Mouse (Mus musculus) heart, embryonic 13.5 days (tissue): ENCODE data around the gene Ghr. TPM values are rescaled to one million over a fixed set of nuclear protein-coding genes. Genes with fewer than 3 reads are reported as not detected.

ENCODE experiments used
- ATAC-seq: fragments of 200-750 bp; cut with Nextera tagmentation; 2 replicates; pipeline ENCODE4 v1.8.0; 2017; ENCODE audit warnings: moderate TSS enrichment; ENCODE audit not compliant: insufficient number of reproducible peaks, low FRiP score, low TSS enrichment; ENCODE audit errors: extremely low read depth
- H3K27ac ChIP-seq: fragments of 300-500 bp; sonication (generic); replicated peaks from 2 replicates; pipeline ENCODE4 v1.5.1; 2015; ENCODE audit warnings: moderate library complexity, mild to moderate bottlenecking, inconsistent platforms
- H3K27me3 ChIP-seq: fragments of 300-500 bp; sonication (generic); replicated peaks from 2 replicates; pipeline ENCODE4 v1.6.1; 2015; ENCODE audit warnings: mild to moderate bottlenecking, inconsistent platforms
- H3K36me3 ChIP-seq: fragments of 300-500 bp; sonication (generic); 2 replicates; pipeline ENCODE4 v1.6.1; 2015; ENCODE audit warnings: mild to moderate bottlenecking, inconsistent platforms
- H3K4me1 ChIP-seq: fragments of 300-500 bp; sonication (generic); 2 replicates; pipeline ENCODE4 v1.6.1; 2015; ENCODE audit warnings: inconsistent platforms
- H3K4me2 ChIP-seq: fragments of 300-500 bp; sonication (generic); 2 replicates; pipeline ENCODE4 v1.6.1; 2015; ENCODE audit warnings: inconsistent platforms, mild to moderate bottlenecking, moderate library complexity
- H3K4me3 ChIP-seq: fragments of 300-500 bp; sonication (generic); 2 replicates; pipeline ENCODE4 v1.5.1; 2015; ENCODE audit warnings: moderate library complexity, mild to moderate bottlenecking, inconsistent platforms
- H3K9ac ChIP-seq: fragments of 300-500 bp; sonication (generic); 2 replicates; pipeline ENCODE4 v1.6.1; 2015; ENCODE audit warnings: inconsistent platforms, mild to moderate bottlenecking, moderate library complexity
- H3K9me3 ChIP-seq: fragments of 300-500 bp; sonication (generic); 2 replicates; pipeline ENCODE4 v1.6.1; 2016; ENCODE audit warnings: inconsistent platforms
- WGBS: fragments of 180-500 bp; shearing (Covaris S2); methylation state at CpG from one replicate; pipeline ENCODE4 v1.1.7; 2015; ENCODE audit warnings: mixed read lengths; 5-methylcytosine and 5-hydroxymethylcytosine counted together
- polyA plus RNA-seq: library from polyadenylated mRNA; unstranded; fragments of >200 nt; fragmentation: Nextera tagmentation; extraction: Ambion mirVana; gene quantifications from 2 replicates; pipeline ENCODE4 v1.2.1, GENCODE M21; 2015

Gene Ghr
- 52.3 and 55.4 TPM in 2 replicates for polyA plus RNA-seq

- Histone ChIP-seq H3K4me3 (peak within 1 kb of the TSS; percentile 89), H3K36me3 (no peaks in the 10 kb centered on the region), H3K27ac (peak within 1 kb of the TSS; percentile 98), H3K9me3 (no peaks in the 10 kb centered on the region), H3K4me2 (peak within 1 kb of the TSS; percentile 80), H3K9ac (peak within 1 kb of the TSS; percentile 93), H3K4me1 (peaks cover 49% of the 10 kb centered on the region), H3K27me3 (no peaks in the 10 kb centered on the region)
- WGBS: under 1% methylated on average over 48 of the region's 52 CpGs
- peak; percentile 77 for ATAC-seq
These were observed at the start of gene Ghr for GRCm38 (mm10) chr15:3582807-3583636. TSS of gene Ghr (minus strand) at chr15:3583492.

- Histone ChIP-seq H3K4me1 (no peaks in the 10 kb centered on the region), H3K9ac (no peak overlapping the region), H3K36me3 (no peaks in the 10 kb centered on the region), H3K9me3 (no peaks in the 10 kb centered on the region), H3K4me2 (no peak overlapping the region), H3K27ac (no peak overlapping the region), H3K27me3 (no peaks in the 10 kb centered on the region), H3K4me3 (no peak overlapping the region)
- ATAC-seq: no peak
These were observed 39.5 kb upstream of the Ghr start for GRCm38 (mm10) chr15:3622746-3623145.

DNA sequence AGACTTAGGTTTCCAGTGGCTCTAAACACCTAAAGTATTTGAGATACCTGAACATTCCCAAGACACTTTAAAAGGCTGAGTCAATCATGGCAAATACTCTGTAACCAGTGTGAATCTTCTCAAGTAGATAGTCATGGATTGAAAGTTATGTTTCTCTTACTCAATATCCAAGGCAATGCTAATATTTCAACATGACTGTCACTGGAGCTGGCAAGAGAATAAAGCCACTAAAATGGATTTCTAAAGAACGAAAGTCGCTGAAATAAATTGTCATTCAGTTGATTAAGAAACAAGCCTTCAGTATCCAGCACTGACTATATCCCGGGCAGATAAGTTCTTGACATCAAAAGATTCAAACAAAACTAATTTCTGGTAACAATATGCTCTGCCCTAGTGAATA lies 37.1 kb upstream of the Ghr start:
- no peaks in the 10 kb centered on the region for H3K27me3 ChIP-seq
- ATAC-seq: no peak
- H3K4me2 ChIP-seq: no peak overlapping the region
- H3K4me3 ChIP-seq: no peak overlapping the region
- H3K4me1 ChIP-seq: no peaks in the 10 kb centered on the region
- H3K36me3 ChIP-seq: no peaks in the 10 kb centered on the region
- no peaks in the 10 kb centered on the region for H3K9me3 ChIP-seq
- WGBS: 80% methylated on average over 3 of the region's 3 CpGs
- no peak overlapping the region for H3K9ac ChIP-seq
- H3K27ac ChIP-seq: no peak overlapping the region

GRCm38 (mm10) chr15:3618311-3618710 lies 35.0 kb upstream of the Ghr start:
- WGBS: 86% methylated on average over 3 of the region's 3 CpGs
- no peaks in the 10 kb centered on the region for H3K36me3 ChIP-seq
- H3K4me3 ChIP-seq: no peak overlapping the region
- no peak overlapping the region for H3K9ac ChIP-seq
- no peaks in the 10 kb centered on the region for H3K27me3 ChIP-seq
- ATAC-seq: no peak
- no peaks in the 10 kb centered on the region for H3K4me1 ChIP-seq
- no peaks in the 10 kb centered on the region for H3K9me3 ChIP-seq
- H3K27ac ChIP-seq: no peak overlapping the region
- no peak overlapping the region for H3K4me2 ChIP-seq

GRCm38 (mm10) chr15:3611961-3612360 lies 28.7 kb upstream of the Ghr start:
- H3K9ac ChIP-seq: no peak overlapping the region
- no peaks in the 10 kb centered on the region for H3K27me3 ChIP-seq
- no peak overlapping the region for H3K4me3 ChIP-seq
- no peaks in the 10 kb centered on the region for H3K36me3 ChIP-seq
- H3K9me3 ChIP-seq: no peaks in the 10 kb centered on the region
- H3K4me1 ChIP-seq: no peaks in the 10 kb centered on the region
- H3K27ac ChIP-seq: no peak overlapping the region
- no peak for ATAC-seq
- no peak overlapping the region for H3K4me2 ChIP-seq

DNA sequence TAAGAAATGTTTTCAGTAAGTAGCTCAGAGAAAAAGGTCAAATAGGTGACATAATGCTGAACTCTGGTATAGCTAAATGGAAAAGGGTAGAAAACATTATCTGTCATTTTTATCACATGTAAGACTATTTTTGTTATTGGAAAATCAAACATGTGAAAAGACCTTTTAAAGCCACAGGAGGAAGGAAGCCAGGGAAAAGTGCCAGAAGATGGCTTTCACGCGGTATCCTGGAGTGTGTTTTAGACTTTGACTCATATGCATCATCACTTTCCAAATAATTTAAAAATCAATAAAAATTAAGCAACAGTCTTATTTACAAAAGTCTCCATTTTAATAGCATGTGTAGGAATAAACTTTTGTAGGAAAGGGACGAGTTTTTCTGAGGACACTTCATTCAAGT lies 24.7 kb upstream of the Ghr start:
- Histone ChIP-seq H3K4me1 (no peaks in the 10 kb centered on the region; the same call in 1 of the 2 replicates), H3K27me3 (no peaks in the 10 kb centered on the region), H3K4me2 (no peak overlapping the region), H3K9ac (no peak overlapping the region), H3K4me3 (no peak overlapping the region), H3K27ac (no peak overlapping the region), H3K36me3 (no peaks in the 10 kb centered on the region), H3K9me3 (no peaks in the 10 kb centered on the region)
- WGBS: 64% methylated on average over 3 of the region's 3 CpGs
- no peak for ATAC-seq

GRCm38 (mm10) chr15:3602098-3602486 lies 18.8 kb upstream of the Ghr start:
- Histone ChIP-seq H3K27ac (no peak overlapping the region), H3K9me3 (no peaks in the 10 kb centered on the region), H3K4me2 (no peak overlapping the region), H3K4me1 (no peaks in the 10 kb centered on the region; the same call in 1 of the 2 replicates), H3K36me3 (no peaks in the 10 kb centered on the region), H3K27me3 (no peaks in the 10 kb centered on the region), H3K4me3 (no peak overlapping the region), H3K9ac (no peak overlapping the region)
- 76% methylated on average over 2 of the region's 2 CpGs for WGBS
- no peak for ATAC-seq

- Histone ChIP-seq H3K9me3 (no peaks in the 10 kb centered on the region), H3K9ac (no peak overlapping the region), H3K4me3 (no peak overlapping the region), H3K4me1 (no peaks in the 10 kb centered on the region; the same call in 1 of the 2 replicates), H3K27me3 (no peaks in the 10 kb centered on the region), H3K36me3 (no peaks in the 10 kb centered on the region), H3K27ac (no peak overlapping the region), H3K4me2 (no peak overlapping the region)
- 60% methylated on average over 4 of the region's 4 CpGs for WGBS
- no peak for ATAC-seq
These were observed 18.3 kb upstream of the Ghr start for GRCm38 (mm10) chr15:3601422-3602097.

- no peak overlapping the region for H3K9ac ChIP-seq
- WGBS: 73% methylated on average over 2 of the region's 2 CpGs
These were observed 4.6 kb upstream of the Ghr start for GRCm38 (mm10) chr15:3587879-3588278.

GRCm38 (mm10) chr15:3584361-3584760 lies 1.1 kb upstream of the Ghr start:
- no peak for ATAC-seq

More at GRCm38 (mm10) chr15:3587879-3588278, 4.6 kb upstream of the Ghr start:
- no peaks in the 10 kb centered on the region for H3K36me3 ChIP-seq
- ATAC-seq: no peak
- no peak overlapping the region for H3K27ac ChIP-seq
- H3K4me1 ChIP-seq: peaks cover 20% of the 10 kb centered on the region
- no peaks in the 10 kb centered on the region for H3K9me3 ChIP-seq
- H3K4me3 ChIP-seq: no peak overlapping the region
- no peaks in the 10 kb centered on the region for H3K27me3 ChIP-seq
- H3K4me2 ChIP-seq: no peak overlapping the region

GRCm38 (mm10) chr15:3581861-3582806 lies 1.2 kb downstream of the Ghr start:
- Histone ChIP-seq H3K36me3 (no peaks in the 10 kb centered on the region), H3K4me2 (peak overlapping the region; percentile 80), H3K27ac (peak overlapping the region; percentile 98), H3K9ac (peak overlapping the region; percentile 93), H3K9me3 (no peaks in the 10 kb centered on the region), H3K27me3 (no peaks in the 10 kb centered on the region), H3K4me1 (peaks cover 49% of the 10 kb centered on the region), H3K4me3 (peak overlapping the region; percentile 89)
- 3% methylated on average over 29 of the region's 34 CpGs for WGBS
- peak; percentile 31 for ATAC-seq

More at GRCm38 (mm10) chr15:3584361-3584760, 1.1 kb upstream of the Ghr start:
- Histone ChIP-seq H3K4me2 (no peak overlapping the region), H3K9me3 (no peaks in the 10 kb centered on the region), H3K4me3 (no peak overlapping the region), H3K4me1 (peaks cover 40% of the 10 kb centered on the region), H3K9ac (0 out of 2 replicates have a peak overlapping the region, but pooled peaks have one; percentile 3), H3K27ac (no peak overlapping the region; the same call in 1 of the 2 replicates), H3K36me3 (no peaks in the 10 kb centered on the region), H3K27me3 (no peaks in the 10 kb centered on the region)
- 24% methylated on average over 4 of the region's 4 CpGs for WGBS
